Mouse (Mus musculus) liver, embryonic 12.5 days (tissue): Measurements from ENCODE around the gene Cyp26b1. TPM values are rescaled to one million over a fixed set of nuclear protein-coding genes. Genes with fewer than 3 reads are reported as not detected.

ENCODE experiments used
- ATAC-seq: fragments of 200-750 bp; cut with Nextera tagmentation; 2 replicates; pipeline ENCODE4 v1.8.0; 2017; ENCODE audit warnings: moderate number of reproducible peaks, mild to moderate bottlenecking, moderate library complexity
- H3K27ac ChIP-seq: fragments of 300-500 bp; sonication (generic); 2 replicates; pipeline ENCODE4 v1.5.1; 2016; ENCODE audit warnings: mild to moderate bottlenecking
- H3K27me3 ChIP-seq: fragments of 300-500 bp; sonication (generic); replicated peaks from 2 replicates; pipeline ENCODE4 v1.6.1; 2016; ENCODE audit warnings: mild to moderate bottlenecking, moderate library complexity
- H3K36me3 ChIP-seq: fragments of 300-500 bp; sonication (generic); 2 replicates; pipeline ENCODE4 v1.6.1; 2016; ENCODE audit warnings: mild to moderate bottlenecking, moderate library complexity
- H3K4me1 ChIP-seq: fragments of 300-500 bp; sonication (generic); 2 replicates; pipeline ENCODE4 v1.6.1; 2016
- H3K4me2 ChIP-seq: fragments of 300-500 bp; sonication (generic); 2 replicates; pipeline ENCODE4 v1.6.1; 2016; ENCODE audit warnings: mild to moderate bottlenecking, moderate library complexity
- H3K4me3 ChIP-seq: fragments of 300-500 bp; sonication (generic); 2 replicates; pipeline ENCODE4 v1.5.1; 2016; ENCODE audit warnings: mild to moderate bottlenecking, moderate library complexity
- H3K9ac ChIP-seq: fragments of 300-500 bp; sonication (generic); 2 replicates; pipeline ENCODE4 v1.6.1; 2016; ENCODE audit warnings: mild to moderate bottlenecking, moderate library complexity
- H3K9me3 ChIP-seq: fragments of 300-500 bp; sonication (generic); replicated peaks from 2 replicates; pipeline ENCODE4 v1.6.1; 2016; ENCODE audit warnings: mild to moderate bottlenecking, moderate library complexity
- WGBS: fragments of 180-500 bp; shearing (Covaris S2); methylation state at CpG from one replicate; pipeline ENCODE4 v1.1.7; 2016; ENCODE audit not compliant: insufficient replicate concordance; 5-methylcytosine and 5-hydroxymethylcytosine counted together
- polyA plus RNA-seq: library from polyadenylated mRNA; unstranded; fragments of >200 nt; fragmentation: Nextera tagmentation; extraction: Ambion mirVana; gene quantifications from 2 replicates; pipeline ENCODE4 v1.2.1, GENCODE M21; 2016

The Cyp26b1 gene
- polyA plus RNA-seq, 1 experiment from 2014 or later, result 0.25 TPM

DNA sequence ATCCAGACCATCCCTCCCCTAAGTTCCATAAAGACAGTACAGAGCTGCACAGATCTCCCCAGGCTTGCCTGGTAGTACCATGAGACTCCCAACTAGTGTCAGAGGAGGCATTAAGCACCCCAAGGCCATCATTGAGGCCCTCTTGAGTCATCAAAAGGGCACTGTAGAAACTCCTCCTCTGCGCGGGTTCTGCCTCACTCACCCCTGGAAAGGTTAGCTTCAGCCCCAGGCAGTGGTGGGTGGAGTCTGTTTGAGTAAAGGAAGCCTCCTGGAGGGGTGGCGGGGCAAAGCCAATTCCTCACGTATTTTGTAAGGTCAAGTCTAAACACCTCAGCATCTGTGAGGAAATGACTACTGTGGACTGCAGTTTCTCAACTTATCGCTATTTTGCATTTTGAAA lies 50.2 kb downstream of the Cyp26b1 start:
- H3K36me3 ChIP-seq, result no peaks in the 10 kb centered on the region
- no peak for ATAC-seq
- H3K4me1 ChIP-seq, result no peaks in the 10 kb centered on the region
- no peaks in the 10 kb centered on the region for H3K9me3 ChIP-seq
- no peak overlapping the region for H3K9ac ChIP-seq
- WGBS, result 25% methylated on average over 5 of the region's 5 CpGs
- no peak overlapping the region for H3K27ac ChIP-seq
- H3K4me2 ChIP-seq, result no peak overlapping the region
- no peaks in the 10 kb centered on the region for H3K27me3 ChIP-seq
- H3K4me3 ChIP-seq, result no peak overlapping the region

DNA sequence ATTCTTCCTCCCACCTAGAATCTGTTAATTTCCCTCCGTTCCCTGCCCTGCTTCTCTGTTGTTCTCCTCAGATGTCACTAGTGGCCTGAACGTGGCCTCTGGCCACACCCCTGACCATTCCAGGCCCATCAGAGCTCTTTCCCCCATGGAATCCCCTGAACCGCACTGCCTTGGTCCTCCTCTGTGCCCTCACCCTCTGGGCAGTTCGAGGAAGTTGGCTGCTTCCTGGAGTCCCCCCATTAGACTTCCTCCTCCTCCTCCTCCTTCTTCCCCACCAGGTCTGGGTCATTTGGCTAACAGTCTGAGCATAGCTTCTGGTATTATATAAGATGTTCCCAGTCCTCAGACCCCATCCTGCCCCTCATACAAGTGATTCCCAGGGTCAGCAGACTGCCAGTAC lies 53.8 kb downstream of the Cyp26b1 start:
- no peak for ATAC-seq
- WGBS, result 22% methylated on average over 4 of the region's 4 CpGs
- H3K27ac ChIP-seq, result no peak overlapping the region

DNA sequence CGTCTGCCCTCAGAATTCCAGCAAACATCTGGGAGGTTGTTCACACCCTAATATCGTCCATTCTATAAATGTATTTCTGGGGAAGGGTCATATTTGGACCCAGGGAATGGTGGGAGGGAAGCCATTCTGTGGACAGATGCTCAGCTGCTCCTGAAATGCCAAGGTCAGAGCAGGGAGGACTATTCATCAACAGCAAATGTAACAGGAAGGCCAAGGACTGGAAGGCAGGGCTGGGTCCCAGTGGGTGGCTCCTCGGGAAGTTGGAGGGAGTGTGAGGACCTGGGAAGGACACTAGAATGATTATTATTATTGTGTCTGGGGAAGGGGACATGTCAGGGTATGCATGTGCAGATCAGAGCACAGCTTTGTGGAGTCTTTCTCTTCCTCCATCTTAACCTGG lies 55.0 kb downstream of the Cyp26b1 start:
- Histone ChIP-seq H3K27ac (no peak overlapping the region), H3K4me3 (no peak overlapping the region), H3K4me1 (no peaks in the 10 kb centered on the region), H3K27me3 (no peaks in the 10 kb centered on the region), H3K36me3 (no peaks in the 10 kb centered on the region), H3K4me2 (no peak overlapping the region), H3K9ac (no peak overlapping the region), H3K9me3 (no peaks in the 10 kb centered on the region)
- 52% methylated on average over 3 of the region's 3 CpGs for WGBS
- ATAC-seq, result no peak

More for the DNA sequence above, 53.8 kb downstream of the Cyp26b1 start:
- Histone ChIP-seq H3K27me3 (no peaks in the 10 kb centered on the region), H3K36me3 (no peaks in the 10 kb centered on the region), H3K9ac (no peak overlapping the region), H3K4me3 (no peak overlapping the region), H3K4me1 (no peaks in the 10 kb centered on the region), H3K4me2 (no peak overlapping the region), H3K9me3 (no peaks in the 10 kb centered on the region)

DNA sequence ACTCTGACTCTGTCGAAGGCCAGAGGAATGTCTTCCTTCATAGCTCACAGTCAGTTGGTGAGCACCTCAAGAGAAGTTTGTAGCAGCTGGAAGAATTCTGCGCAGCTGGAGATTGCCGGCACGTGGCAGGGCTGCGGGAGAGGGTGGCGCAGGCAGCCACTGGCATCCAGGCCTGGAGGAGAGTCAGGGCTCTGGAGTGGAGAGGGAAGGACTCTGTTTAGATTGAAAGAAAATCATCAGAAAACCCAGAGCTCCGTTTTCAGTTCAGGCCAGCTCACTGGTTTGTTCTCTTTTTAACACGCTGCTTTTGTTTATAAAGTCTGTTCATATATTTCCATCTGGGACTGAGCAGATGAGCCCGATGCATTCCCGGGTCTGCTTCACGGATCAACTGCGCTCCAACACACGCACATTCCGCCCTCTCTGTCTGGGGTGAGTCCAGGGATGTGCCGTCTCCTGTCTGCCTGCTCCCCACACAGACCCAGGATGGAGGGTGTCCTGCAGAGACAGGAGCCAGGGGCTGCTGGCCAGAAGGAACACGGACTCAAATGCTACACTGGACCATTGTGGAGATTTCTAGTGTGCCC lies 56.0 kb downstream of the Cyp26b1 start:
- Histone ChIP-seq H3K4me1 (no peaks in the 10 kb centered on the region), H3K4me2 (no peak overlapping the region), H3K4me3 (no peak overlapping the region), H3K9me3 (no peaks in the 10 kb centered on the region), H3K27ac (no peak overlapping the region), H3K36me3 (no peaks in the 10 kb centered on the region), H3K9ac (no peak overlapping the region), H3K27me3 (no peaks in the 10 kb centered on the region)
- ATAC-seq, result no peak
- 75% methylated on average over 16 of the region's 16 CpGs for WGBS

DNA sequence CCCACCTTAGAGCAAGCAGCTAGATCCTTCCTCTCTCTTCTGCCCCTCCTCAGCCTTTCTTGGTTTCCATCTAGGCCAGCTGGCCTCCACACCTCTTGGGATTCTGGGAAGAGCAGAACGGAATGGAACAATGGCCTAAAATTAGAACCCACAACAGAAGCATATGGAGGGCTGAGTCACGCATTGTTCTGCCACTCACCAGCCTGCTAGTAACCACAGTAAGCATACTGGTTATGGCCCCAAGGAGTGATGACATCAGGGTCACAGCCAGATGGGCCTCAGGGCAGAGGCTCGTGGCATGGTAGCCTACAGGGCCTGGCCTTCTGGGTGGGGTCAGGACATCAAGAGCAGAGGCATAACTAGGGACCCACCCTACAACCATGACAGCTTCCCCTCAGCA lies 58.8 kb downstream of the Cyp26b1 start:
- H3K36me3 ChIP-seq, result no peaks in the 10 kb centered on the region
- H3K4me2 ChIP-seq, result no peak overlapping the region
- H3K4me3 ChIP-seq, result no peak overlapping the region
- H3K9ac ChIP-seq, result no peak overlapping the region
- H3K27me3 ChIP-seq, result no peaks in the 10 kb centered on the region
- H3K9me3 ChIP-seq, result no peaks in the 10 kb centered on the region
- whole genome bisulfite sequencing, result 47% methylated on average over 3 of the region's 3 CpGs
- ATAC-seq, result no peak
- no peaks in the 10 kb centered on the region for H3K4me1 ChIP-seq
- no peak overlapping the region for H3K27ac ChIP-seq

DNA sequence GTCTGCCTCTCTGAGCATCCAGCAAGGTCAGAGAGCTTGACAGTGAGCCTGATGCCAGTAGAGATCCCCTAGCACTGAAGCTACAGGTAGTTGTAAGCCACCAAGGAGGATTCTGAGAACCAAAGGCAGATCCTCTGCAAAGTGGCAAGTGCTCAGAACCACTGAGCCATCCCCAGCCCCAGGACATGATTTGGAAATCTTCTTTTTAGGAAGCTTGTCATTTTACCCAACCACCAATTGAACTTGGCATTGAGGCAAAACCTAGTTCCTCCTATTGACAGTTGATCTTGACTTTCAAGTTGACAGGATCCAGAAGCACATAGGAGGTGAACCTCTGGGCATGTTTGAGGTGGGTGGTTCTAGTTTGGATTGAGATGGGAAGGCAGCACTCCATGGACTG lies 63.8 kb downstream of the Cyp26b1 start:
- no peak overlapping the region for H3K27ac ChIP-seq
- H3K27me3 ChIP-seq, result no peaks in the 10 kb centered on the region
- no peak overlapping the region for H3K9ac ChIP-seq
- no peak overlapping the region for H3K4me3 ChIP-seq
- no peaks in the 10 kb centered on the region for H3K36me3 ChIP-seq
- no peak for ATAC-seq
- H3K4me1 ChIP-seq, result 0 out of 2 replicates have a peak, but pooled peaks cover 3% of the 10 kb centered on the region
- no peaks in the 10 kb centered on the region for H3K9me3 ChIP-seq
- no peak overlapping the region for H3K4me2 ChIP-seq

DNA sequence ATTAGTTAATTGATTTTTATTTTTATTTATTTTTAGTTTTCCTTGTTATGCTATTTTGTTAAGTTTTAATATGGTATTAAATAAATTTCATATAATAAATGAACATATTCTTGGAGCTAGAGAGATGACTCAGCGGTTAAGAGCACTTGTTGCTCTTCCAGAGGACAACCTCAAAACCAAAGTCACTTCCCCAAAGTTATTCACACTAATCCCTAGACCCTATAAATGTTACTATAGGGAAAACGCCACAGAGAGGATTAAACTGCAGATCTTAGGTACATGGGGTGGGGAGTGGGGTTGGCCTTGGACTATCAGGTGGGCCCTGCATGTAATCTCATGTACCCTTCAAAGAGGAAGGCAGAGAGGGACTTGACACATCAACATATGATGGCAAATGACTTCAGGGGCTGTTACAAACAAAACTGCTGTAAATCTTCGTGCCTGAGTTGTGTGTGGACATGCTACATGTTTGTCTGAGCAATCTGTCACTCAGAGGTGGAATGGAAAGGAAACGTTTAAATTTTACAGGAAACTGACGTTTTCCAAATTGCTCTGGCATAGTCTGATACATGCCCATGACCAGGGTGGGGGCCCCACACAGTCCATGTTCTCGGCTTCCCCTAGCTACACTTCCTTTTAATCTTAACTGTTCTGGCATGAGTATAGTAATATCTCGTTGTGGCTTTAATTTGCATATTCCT lies 68.7 kb downstream of the Cyp26b1 start:
- WGBS, result 39% methylated on average over 7 of the region's 7 CpGs
- no peak overlapping the region for H3K4me3 ChIP-seq
- no peak overlapping the region for H3K27ac ChIP-seq
- 0 out of 2 replicates have a peak, but pooled peaks cover 3% of the 10 kb centered on the region for H3K4me1 ChIP-seq
- H3K9ac ChIP-seq, result no peak overlapping the region
- no peaks in the 10 kb centered on the region for H3K36me3 ChIP-seq
- H3K9me3 ChIP-seq, result no peaks in the 10 kb centered on the region
- no peak overlapping the region for H3K4me2 ChIP-seq
- H3K27me3 ChIP-seq, result no peaks in the 10 kb centered on the region
- no peak for ATAC-seq
